Mouse (Mus musculus) liver, postnatal 0 days (tissue): ENCODE measurements around the gene Timp2.

Experiments
- CTCF ChIP-seq: sonication (generic); IDR thresholded peaks from 2 replicates; pipeline ENCODE4 v1.5.1; 2016; ENCODE audit warnings: antibody characterized with exemption, low read depth
- EP300 ChIP-seq: IDR thresholded peaks from 2 replicates; pipeline ENCODE4 v1.6.1; 2016; ENCODE audit warnings: antibody characterized with exemption, low read depth, mild to moderate bottlenecking

- TF ChIP-seq CTCF (no peak), EP300 (no peak)
Measured at GRCm38 (mm10) chr11:118289037-118289511, 66.5 kb downstream of the Timp2 start.
